Mouse (Mus musculus) myocyte (in vitro differentiated cells): ENCODE data around the gene Tmem87b. TPM values are rescaled to one million over a fixed set of nuclear protein-coding genes. Genes with fewer than 3 reads are reported as not detected.
A peak's percentile ranks its signal among the peaks of the same experiment; 100 is the strongest.

ENCODE experiments used
- H3K27me3 ChIP-seq: one replicate; pipeline ENCODE4 v1.6.1; 2011; ENCODE audit not compliant: control insufficient read depth, insufficient read depth, insufficient read length
- H3K36me3 ChIP-seq: one replicate; pipeline ENCODE4 v1.6.1; 2011; ENCODE audit not compliant: control insufficient read depth, insufficient read depth
- H3K4me2 ChIP-seq: one replicate; pipeline ENCODE4 v1.6.1; 2011; ENCODE audit warnings: low read depth, control low read depth
- H3K4me3 ChIP-seq: one replicate; pipeline ENCODE4 v1.5.1; 2011; ENCODE audit warnings: mild to moderate bottlenecking, control low read depth, moderate library complexity
- H3K79me2 ChIP-seq: one replicate; pipeline ENCODE4 v1.6.1; 2011; ENCODE audit not compliant: control insufficient read depth, insufficient read depth
- H3ac ChIP-seq: one replicate; pipeline ENCODE4 v1.6.1; 2011; ENCODE audit not compliant: control insufficient read depth, insufficient read length
- CEBPB ChIP-seq: IDR thresholded peaks from 2 replicates; pipeline ENCODE4 v1.6.1; 2011; ENCODE audit warnings: mild to moderate bottlenecking, moderate library complexity; ENCODE audit not compliant: poor library complexity, insufficient read depth, severe bottlenecking
- E2F4 ChIP-seq: IDR thresholded peaks from one replicate; pipeline ENCODE4 v1.6.1; 2011; ENCODE audit warnings: mild to moderate bottlenecking, control low read depth, moderate library complexity; ENCODE audit not compliant: insufficient read depth
- MAX ChIP-seq: IDR thresholded peaks from one replicate; pipeline ENCODE4 v1.6.1; 2011; ENCODE audit warnings: low read depth, mild to moderate bottlenecking, control low read depth
- MYOD1 ChIP-seq, 3 experiments: IDR thresholded peaks; one replicate each; pipeline ENCODE4 v1.6.1; 2011; ENCODE audit warnings: control low read depth in 2 of 3, low read depth in 2 of 3, mild to moderate bottlenecking in 2 of 3, moderate library complexity in 1 of 3; ENCODE audit not compliant: insufficient read length in 2 of 3, control insufficient read depth in 1 of 3
- MYOG ChIP-seq, 3 experiments: IDR thresholded peaks; one replicate each; pipeline ENCODE4 v1.6.1; 2011; ENCODE audit warnings: control low read depth in 2 of 3, low read depth in 2 of 3, mild to moderate bottlenecking in 2 of 3; ENCODE audit not compliant: insufficient read length in 2 of 3, control insufficient read depth in 1 of 3, insufficient read depth in 1 of 3
- POLR2A ChIP-seq: IDR thresholded peaks from one replicate; pipeline ENCODE4 v1.6.1; 2011; ENCODE audit warnings: low read depth, mild to moderate bottlenecking, control low read depth, moderate library complexity; ENCODE audit not compliant: insufficient read length
- POLR2AphosphoS2 ChIP-seq: IDR thresholded peaks from one replicate; pipeline ENCODE4 v1.6.1; 2011; ENCODE audit warnings: low read depth, control low read depth; ENCODE audit not compliant: insufficient read length
- REST ChIP-seq: IDR thresholded peaks from one replicate; pipeline ENCODE4 v1.6.1; 2011; ENCODE audit warnings: mild to moderate bottlenecking, control low read depth, moderate library complexity; ENCODE audit not compliant: insufficient read depth, insufficient read length
- SRF ChIP-seq: IDR thresholded peaks from one replicate; pipeline ENCODE4 v1.6.1; 2011; ENCODE audit warnings: low read depth; ENCODE audit not compliant: control insufficient read depth, insufficient read length
- TCF12 ChIP-seq: IDR thresholded peaks from one replicate; pipeline ENCODE4 v1.6.1; 2011; ENCODE audit warnings: mild to moderate bottlenecking, control low read depth; ENCODE audit not compliant: poor library complexity, insufficient read depth, severe bottlenecking
- TCF3 ChIP-seq: IDR thresholded peaks from one replicate; pipeline ENCODE4 v1.6.1; 2011; ENCODE audit warnings: low read depth, control low read depth; ENCODE audit not compliant: insufficient read length
- USF1 ChIP-seq: IDR thresholded peaks from one replicate; pipeline ENCODE4 v1.6.1; 2011; ENCODE audit warnings: low read depth, mild to moderate bottlenecking, control low read depth, moderate library complexity
- polyA plus RNA-seq: library from polyadenylated mRNA; unstranded; fragments of >200 nt; fragmentation: generic; extraction: Trizol; gene quantifications from one replicate; pipeline ENCODE4 v1.2.1, GENCODE M21; 2012; ENCODE audit warnings: missing spikeins

Gene Tmem87b
- polyA plus RNA-seq, 1 experiment = 5.4 TPM

- TF ChIP-seq TCF3 (no peak), E2F4 (no peak), POLR2A (no peak), MAX (no peak), REST (no peak), USF1 (no peak), CEBPB (no peak), MYOD1 (IDR thresholded peaks at IDR 0.05; ENCODE audit: control insufficient read depth in 1 of 3, insufficient read length in 2 of 3, low read depth in 2 of 3) (no peak), MYOG (IDR thresholded peaks at IDR 0.05; ENCODE audit: control insufficient read depth in 1 of 3, insufficient read depth in 1 of 3, insufficient read length in 2 of 3, low read depth in 2 of 3) (no peak), SRF (no peak), POLR2AphosphoS2 (no peak), TCF12 (no peak)
- Histone ChIP-seq H3K27me3 (no peaks in the 10 kb centered on the region), H3K36me3 (no peaks in the 10 kb centered on the region), H3K4me2 (peak overlapping the region; percentile 98), H3K4me3 (peak overlapping the region; percentile 90), H3ac (no peak overlapping the region), H3K79me2 (peaks cover 34% of the 10 kb centered on the region)
Measured at GRCm38 (mm10) chr2:128816916-128817315, 1.0 kb upstream of the Tmem87b start.

GRCm38 (mm10) chr2:128817387-128817785 is 532 bp upstream of the Tmem87b start:
- TF ChIP-seq TCF3 (no peak), MAX (no peak), REST (no peak), MYOG (IDR thresholded peaks at IDR 0.05; ENCODE audit: control insufficient read depth in 1 of 3, insufficient read depth in 1 of 3, insufficient read length in 2 of 3, low read depth in 2 of 3) (no peak), TCF12 (no peak), POLR2AphosphoS2 (no peak), E2F4 (no peak), SRF (no peak), POLR2A (no peak), CEBPB (no peak), USF1 (no peak), MYOD1 (IDR thresholded peaks at IDR 0.05; ENCODE audit: control insufficient read depth in 1 of 3, insufficient read length in 2 of 3, low read depth in 2 of 3) (no peak)
- Histone ChIP-seq H3ac (no peak overlapping the region), H3K4me3 (peak overlapping the region; percentile 90), H3K27me3 (no peaks in the 10 kb centered on the region), H3K36me3 (no peaks in the 10 kb centered on the region), H3K79me2 (peaks cover 34% of the 10 kb centered on the region), H3K4me2 (peak overlapping the region; percentile 98)

- Histone ChIP-seq H3K36me3 (peaks cover 1% of the 10 kb centered on the region), H3K4me3 (peak overlapping the region; percentile 90), H3K27me3 (no peaks in the 10 kb centered on the region), H3K79me2 (peaks cover 34% of the 10 kb centered on the region), H3K4me2 (peak overlapping the region; percentile 86), H3ac (peak overlapping the region; percentile 31)
- TF ChIP-seq USF1 = no peak
- no peak for TF ChIP-seq MYOD1 (IDR thresholded peaks at IDR 0.05; ENCODE audit: control insufficient read depth in 1 of 3, insufficient read length in 2 of 3, low read depth in 2 of 3)
- TF ChIP-seq E2F4 = no peak
- TF ChIP-seq POLR2A = no peak
- TF ChIP-seq TCF12 = no peak
- TF ChIP-seq MYOG (IDR thresholded peaks at IDR 0.05; ENCODE audit: control insufficient read depth in 1 of 3, insufficient read depth in 1 of 3, insufficient read length in 2 of 3, low read depth in 2 of 3) = no peak
- no peak for TF ChIP-seq REST
- no peak for TF ChIP-seq MAX
Measured at GRCm38 (mm10) chr2:128818956-128819643, 1.2 kb downstream of the Tmem87b start.

GRCm38 (mm10) chr2:128820631-128821030 is 2.7 kb downstream of the Tmem87b start:
- H3ac ChIP-seq = no peak overlapping the region

More at GRCm38 (mm10) chr2:128820631-128821030, 2.7 kb downstream of the Tmem87b start:
- no peak overlapping the region for H3K4me3 ChIP-seq
- H3K36me3 ChIP-seq = peaks cover 6% of the 10 kb centered on the region
- no peak overlapping the region for H3K4me2 ChIP-seq
- no peaks in the 10 kb centered on the region for H3K27me3 ChIP-seq
- H3K79me2 ChIP-seq = peaks cover 34% of the 10 kb centered on the region
- TF ChIP-seq POLR2AphosphoS2 (no peak), E2F4 (no peak), TCF3 (no peak), REST (no peak), CEBPB (no peak), SRF (no peak), USF1 (no peak), MAX (no peak), POLR2A (no peak), MYOG (IDR thresholded peaks at IDR 0.05; ENCODE audit: control insufficient read depth in 1 of 3, insufficient read depth in 1 of 3, insufficient read length in 2 of 3, low read depth in 2 of 3) (no peak), TCF12 (no peak), MYOD1 (IDR thresholded peaks at IDR 0.05; ENCODE audit: control insufficient read depth in 1 of 3, insufficient read length in 2 of 3, low read depth in 2 of 3) (no peak)
